Mouse (Mus musculus) G1E (cell line): ENCODE measurements around the gene Cd9. TPM values are rescaled to one million over a fixed set of nuclear protein-coding genes. Genes with fewer than 3 reads are reported as not detected.

ENCODE experiments used
- ATAC-seq: 2 replicates; pipeline ENCODE4 v1.8.0; 2016; ENCODE audit warnings: mild to moderate bottlenecking; ENCODE audit not compliant: insufficient number of reproducible peaks, poor library complexity, low FRiP score, severe bottlenecking; ENCODE audit errors: extremely low read depth
- DNase-seq: peaks from one replicate; pipeline ENCODE4 v3.0.0; 2012; ENCODE audit warnings: low spot score
- H3K27me3 ChIP-seq: 2 replicates; pipeline ENCODE4 v1.6.1; 2012; ENCODE audit warnings: mild to moderate bottlenecking, low read length, inconsistent platforms; ENCODE audit not compliant: insufficient read depth
- H3K36me3 ChIP-seq: replicated peaks from 2 replicates; pipeline ENCODE3; 2012; ENCODE audit warnings: mild to moderate bottlenecking, inconsistent platforms
- H3K4me1 ChIP-seq: 2 replicates; pipeline ENCODE4 v1.6.1; 2012; ENCODE audit warnings: low read depth, low read length, inconsistent platforms, mixed read lengths; ENCODE audit not compliant: insufficient read depth
- H3K4me3 ChIP-seq: 2 replicates; pipeline ENCODE4 v1.5.1; 2012; ENCODE audit warnings: low read depth, mild to moderate bottlenecking, inconsistent platforms, low read length, moderate library complexity, mixed read lengths
- H3K9me3 ChIP-seq: replicated peaks from 2 replicates; pipeline ENCODE4 v1.6.1; 2012; ENCODE audit warnings: inconsistent platforms
- CTCF ChIP-seq: IDR thresholded peaks from 2 replicates; pipeline ENCODE4 v1.5.1; 2012; ENCODE audit warnings: low read depth, low read length, inconsistent platforms, mixed read lengths
- GATA1 ChIP-seq: IDR thresholded peaks from 2 replicates; pipeline ENCODE4 v1.6.1; 2012; ENCODE audit warnings: borderline replicate concordance, low read length, inconsistent platforms, mixed read lengths
- GATA2 ChIP-seq: IDR thresholded peaks from 2 replicates; pipeline ENCODE4 v1.6.1; 2012; ENCODE audit warnings: low read depth, low read length, inconsistent platforms, borderline replicate concordance
- POLR2AphosphoS5 ChIP-seq: IDR thresholded peaks from 2 replicates; pipeline ENCODE4 v1.6.1; 2012; ENCODE audit warnings: low read depth, low read length, inconsistent platforms; ENCODE audit not compliant: insufficient replicate concordance
- TAL1 ChIP-seq: conservative IDR thresholded peaks from 2 replicates; pipeline ENCODE4 v1.6.1; 2012; ENCODE audit warnings: low read depth, low read length, inconsistent platforms, mixed read lengths
- polyA plus RNA-seq: library from polyadenylated mRNA; stranded (reverse); fragments of >175 nt; gene quantifications from 2 replicates; pipeline ENCODE4 v1.2.3, GENCODE M21; 2012
- total RNA-seq, 2 experiments: library from RNA; stranded (forward) in 1 of 2; stranded (reverse) in 1 of 2; fragments of 200-1000 nt in 1 of 2; fragments of >200 nt in 1 of 2; fragmentation: Nextera tagmentation in 1 of 2; gene quantifications; 2 replicates each; pipeline ENCODE4 v1.2.3; 2014 to 2017

The Cd9 gene
- total and polyA plus RNA-seq, 3 experiments = not detected

GRCm38 (mm10) chr6:125410551-125410950 is 84.0 kb downstream of the Cd9 start:
- no peaks in the 10 kb centered on the region for H3K27me3 ChIP-seq
- ATAC-seq (no peak), DNase-seq (no peak)
- TF ChIP-seq TAL1 (no peak), POLR2AphosphoS5 (no peak), CTCF (no peak), GATA1 (no peak), GATA2 (no peak)
- H3K4me3 ChIP-seq = no peak overlapping the region
- no peaks in the 10 kb centered on the region for H3K36me3 ChIP-seq
- peaks cover 63% of the 10 kb centered on the region for H3K9me3 ChIP-seq
- H3K4me1 ChIP-seq = no peaks in the 10 kb centered on the region

Other genes with a start within 250 kb of the Cd9 start
- not detected in 2 replicates for gene Tuba3a, start 208.7 kb downstream of the Cd9 start, total RNA-seq (2014; fragmentation: Nextera tagmentation)
- gene Tuba3a, start 208.7 kb downstream of the Cd9 start, total RNA-seq (2017) = not detected in 2 replicates
- not detected in 2 replicates for gene Tuba3a, start 208.7 kb downstream of the Cd9 start, polyA plus RNA-seq
- gene Ltbr, start 180.9 kb downstream of the Cd9 start, total RNA-seq (2014; fragmentation: Nextera tagmentation) = not detected in 2 replicates
- not detected in 2 replicates for gene Ltbr, start 180.9 kb downstream of the Cd9 start, total RNA-seq (2017)
- gene Ltbr, start 180.9 kb downstream of the Cd9 start, polyA plus RNA-seq = 0.03 TPM in 1 of 2 replicates, not detected in the other
- gene Scnn1a, start 174.1 kb downstream of the Cd9 start, total RNA-seq (2014; fragmentation: Nextera tagmentation) = not detected in 2 replicates
- 0.06 and 0.16 TPM in 2 replicates for gene Scnn1a, start 174.1 kb downstream of the Cd9 start, total RNA-seq (2017)
- 0.01 TPM in 1 of 2 replicates, not detected in the other for gene Scnn1a, start 174.1 kb downstream of the Cd9 start, polyA plus RNA-seq
- gene Tnfrsf1a, start 145.4 kb downstream of the Cd9 start, total RNA-seq (2014; fragmentation: Nextera tagmentation) = not detected in 2 replicates
- not detected in 2 replicates for gene Tnfrsf1a, start 145.4 kb downstream of the Cd9 start, total RNA-seq (2017)
- gene Tnfrsf1a, start 145.4 kb downstream of the Cd9 start, polyA plus RNA-seq = 0.04 TPM in 1 of 2 replicates, not detected in the other
- gene Plekhg6, start 114.0 kb downstream of the Cd9 start, total RNA-seq (2014; fragmentation: Nextera tagmentation) = not detected in 2 replicates
- not detected in 2 replicates for gene Plekhg6, start 114.0 kb downstream of the Cd9 start, total RNA-seq (2017)
- gene Plekhg6, start 114.0 kb downstream of the Cd9 start, polyA plus RNA-seq = not detected in 2 replicates
- gene Vwf, start 52.0 kb upstream of the Cd9 start, total RNA-seq (2014; fragmentation: Nextera tagmentation) = not detected in 2 replicates
- gene Vwf, start 52.0 kb upstream of the Cd9 start, total RNA-seq (2017) = 0.22 and 0.29 TPM in 2 replicates
- 0.03 and 0.05 TPM in 2 replicates for gene Vwf, start 52.0 kb upstream of the Cd9 start, polyA plus RNA-seq
- gene Ano2, start 195.6 kb upstream of the Cd9 start, total RNA-seq (2014; fragmentation: Nextera tagmentation) = not detected in 2 replicates
- 0.05 TPM in 1 of 2 replicates, not detected in the other for gene Ano2, start 195.6 kb upstream of the Cd9 start, total RNA-seq (2017)
- gene Ano2, start 195.6 kb upstream of the Cd9 start, polyA plus RNA-seq = not detected in 2 replicates